In the genomic region with DNA sequence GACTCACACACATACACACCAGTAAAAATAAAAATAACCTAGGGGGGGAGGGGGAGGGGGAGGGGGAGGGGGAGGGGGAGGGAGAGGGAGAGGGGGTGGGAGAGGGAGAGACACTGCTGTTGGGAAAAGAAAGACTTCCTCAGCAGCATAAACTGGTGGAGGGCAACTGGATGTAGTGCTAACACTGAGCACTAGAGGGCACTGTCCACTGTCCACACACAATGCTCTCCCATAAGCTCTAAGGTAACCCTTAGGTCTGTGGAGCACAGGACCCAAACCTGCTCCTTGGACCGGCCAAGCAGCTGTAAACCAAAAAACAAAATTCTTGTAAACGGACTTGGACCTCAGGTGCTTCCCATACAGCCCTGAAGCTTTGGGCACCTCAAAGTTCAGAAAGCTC, we compare ENCODE assay signal across 10 mouse cellular contexts. TPM values are rescaled to one million over a fixed set of nuclear protein-coding genes. Genes with fewer than 3 reads are reported as not detected.
DNase-seq lines count a peak whose midpoint lies in the region; TF ChIP-seq lines count a peak whose summit lies in the region.
"Had no signal": no experiment of that assay in that cellular context is flagged by ENCODE, and none has a peak within 500 bp of the region (broad histone marks: within the 10 kb centered on the region; RNA-seq: fewer than 3 reads in every experiment).

No protein-coding gene starts in this region.

- no peaks in the 10 kb centered on the region for H3K4me1 ChIP-seq in lung, adult 2 months (ENCODE audit: control insufficient read depth, insufficient read depth, low read length)
- H3K4me1 ChIP-seq: embryonic facial prominence, embryonic 13.5 days; neural tube, embryonic 12.5 days had no signal

- peak; percentile 72 for DNase-seq in gastrocnemius, adult 2 months
- no peak for DNase-seq in gastrocnemius, postnatal 25 days
- DNase-seq in urinary bladder, postnatal 14 days (ENCODE audit: low spot score) = peak; percentile 58
- no peak for DNase-seq in urinary bladder, adult 2 months (ENCODE audit: low spot score)
- peak; percentile 47 for DNase-seq in cerebellum, adult 9-11 months
- DNase-seq in induced T-regulatory cell, adult 2 months (ENCODE audit: low read depth) = peak; percentile 87
- DNase-seq in lung, adult 2 months = peak; percentile 64
- DNase-seq in spleen, postnatal 36 days (ENCODE audit: low spot score in 2 of 2) = peak; percentile 63 to 68

- 9% methylated on average over 2 of the region's 2 CpGs for WGBS in lung, adult 2 months

- TF ChIP-seq POLR2A in lung, adult 2 months (IDR thresholded peaks at IDR 0.05; ENCODE audit: borderline replicate concordance, extremely low read depth, low read depth, low read length) = no peak

- TF ChIP-seq CTCF in gastrocnemius, adult 2 months (IDR thresholded peaks at IDR 0.05) = peak; percentile 79
- TF ChIP-seq CTCF in lung, adult 2 months (IDR thresholded peaks at IDR 0.05; ENCODE audit: insufficient read depth, low read length) = peak; percentile 91

- intact Hi-C loops in gastrocnemius, adult 2 months (cut with DNase I) = loop anchor here (1.0 to 2.0 kb wide), 2 partner anchors 64 to 90 kb away; no protein-coding TSS in a partner anchor

- no peak overlapping the region for H3K27ac ChIP-seq in gastrocnemius, adult 2 months
- H3K27ac ChIP-seq: embryonic facial prominence, embryonic 13.5 days; neural tube, embryonic 12.5 days had no signal

- H3K4me3 ChIP-seq in gastrocnemius, adult 2 months = no peak overlapping the region
- H3K4me3 ChIP-seq in lung, adult 2 months (replicated peaks; ENCODE audit: extremely low read depth, low read depth, low read length) = no peak overlapping the region
- H3K4me3 ChIP-seq: embryonic facial prominence, embryonic 13.5 days; neural tube, embryonic 12.5 days had no signal

RNA-seq across cellular contexts. Expression of gene Gh, which starts 1.0 kb away (rescaled TPM):
- not detected for total RNA-seq in gastrocnemius, adult 2 months (2021)
- total RNA-seq in gastrocnemius, postnatal 25 days (2021) = not detected
- polyA plus RNA-seq in urinary bladder, adult 2 months (2012; rRNA removed) = not detected in 2 replicates
- 0.19 and 0.28 TPM in 2 replicates for polyA plus RNA-seq in lung, adult 2 months (2012; rRNA removed)
- polyA plus RNA-seq: embryonic facial prominence, embryonic 13.5 days; neural tube, embryonic 12.5 days had no signal

RNA-seq across cellular contexts. Expression of gene Cd79b, which starts 11.9 kb away (rescaled TPM):
- total RNA-seq in gastrocnemius, adult 2 months (2021) = under 1 TPM; 0.28 to 0.64 TPM
- total RNA-seq in gastrocnemius, postnatal 25 days (2021) = under 1 TPM; 0.51 to 0.70 TPM
- polyA plus RNA-seq in urinary bladder, adult 2 months (2012; rRNA removed) = 1.3 and 1.7 TPM in 2 replicates
- polyA plus RNA-seq in lung, adult 2 months (2012; rRNA removed) = 25.7 and 45.9 TPM in 2 replicates

RNA-seq across cellular contexts. Expression of gene Tcam1, which starts 26.2 kb away (rescaled TPM):
- under 1 TPM; 0.08 TPM for total RNA-seq in gastrocnemius, adult 2 months (2021)
- under 1 TPM in 1 of 2 experiments, not detected in 1; 0.08 TPM for total RNA-seq in gastrocnemius, postnatal 25 days (2021)
- polyA plus RNA-seq in urinary bladder, adult 2 months (2012; rRNA removed) = 0.11 and 0.19 TPM in 2 replicates
- 0.05 and 0.06 TPM in 2 replicates for polyA plus RNA-seq in lung, adult 2 months (2012; rRNA removed)

RNA-seq across cellular contexts. Expression of gene Smarcd2, which starts 29.9 kb away (rescaled TPM):
- 10 to 100 TPM; 10.8 to 12.8 TPM for total RNA-seq in gastrocnemius, adult 2 months (2021)
- total RNA-seq in gastrocnemius, postnatal 25 days (2021) = 10 to 100 TPM; 10.3 to 16.6 TPM
- 105 and 110 TPM in 2 replicates for polyA plus RNA-seq in urinary bladder, adult 2 months (2012; rRNA removed)
- 107 and 125 TPM in 2 replicates for polyA plus RNA-seq in lung, adult 2 months (2012; rRNA removed)

RNA-seq across cellular contexts. Expression of gene Psmc5, which starts 46.7 kb away (rescaled TPM):
- 100 to 1,000 TPM; 121 to 132 TPM for total RNA-seq in gastrocnemius, adult 2 months (2021)
- 100 to 1,000 TPM; 126 to 130 TPM for total RNA-seq in gastrocnemius, postnatal 25 days (2021)
- 152 and 156 TPM in 2 replicates for polyA plus RNA-seq in urinary bladder, adult 2 months (2012; rRNA removed)
- 28.4 and 50.0 TPM in 2 replicates for polyA plus RNA-seq in lung, adult 2 months (2012; rRNA removed)

Comparison
In these comparisons a context has a peak if more than half of its experiments do, and no peak if none do; other contexts are left out.
1. DNase-seq: peak in gastrocnemius, adult 2 months (single experiment), urinary bladder, postnatal 14 days (single experiment), cerebellum, adult 9-11 months (single experiment), induced T-regulatory cell, adult 2 months (single experiment), lung, adult 2 months (single experiment) and spleen, postnatal 36 days (2 of 2); none in gastrocnemius, postnatal 25 days (single experiment) and urinary bladder, adult 2 months (single experiment).